ENCODE assay signal across 22 mouse cellular contexts in genomic region chr14:78702048-78702447, GRCm38 (mm10). TPM values are rescaled to one million over a fixed set of nuclear protein-coding genes. Genes with fewer than 3 reads are reported as not detected.
A peak's percentile ranks its signal among the peaks of the same experiment; 100 is the strongest.
DNase-seq lines count a peak whose midpoint lies in the region; ATAC-seq and TF ChIP-seq lines count a peak whose summit lies in the region.
"Had no signal": no experiment of that assay in that cellular context is flagged by ENCODE, and none has a peak within 500 bp of the region (broad histone marks: within the 10 kb centered on the region; RNA-seq: fewer than 3 reads in every experiment).

No protein-coding gene starts in this region.

- no peak for DNase-seq in intestine, embryonic 14.5 days (ENCODE audit: low spot score)
- no peak for DNase-seq in lung, adult 2 months
- DNase-seq in brain, adult 2 months (ENCODE audit: low read depth, low spot score): peak; percentile 43
- peak; percentile 55 for DNase-seq in brain, embryonic 14.5 days (ENCODE audit: low read depth)
- DNase-seq in heart, postnatal 36 days: no peak
- DNase-seq: adrenal gland, adult 2 months; adrenal gland, postnatal 25 days; cerebellum, adult 11 months; cerebellum, adult 8-10 months; cerebellum, postnatal 14 days; embryo, embryonic 11 days; gastrocnemius, postnatal 10 days; heart, adult 18-20 months; heart, postnatal 10 days had no signal

- no peak for TF ChIP-seq POLR2A in lung, adult 2 months (IDR thresholded peaks at IDR 0.05; ENCODE audit: borderline replicate concordance, extremely low read depth, low read depth, low read length)
- TF ChIP-seq POLR2A in brain, embryonic 14.5 days (IDR thresholded peaks at IDR 0.05; ENCODE audit: borderline replicate concordance, extremely low read depth, insufficient read depth, insufficient read length, poor library complexity, severe bottlenecking): no peak

- intact Hi-C loops in heart, postnatal 36 days (cut with DNase I): no loop called here

- ATAC-seq in intestine, embryonic 14.5 days (replicated peaks; ENCODE audit: low FRiP score, low TSS enrichment, low read depth): no peak
- ATAC-seq in intestine, embryonic 15.5 days: no peak
- peak; percentile 65; the same call in 1 of the 2 replicates for ATAC-seq in lung, embryonic 15.5 days (ENCODE audit: borderline replicate concordance, extremely low read depth, low FRiP score, low TSS enrichment)
- ATAC-seq: hindbrain, postnatal 0 days had no signal

- H3K27ac ChIP-seq in intestine, embryonic 14.5 days (ENCODE audit: low read depth): peak overlapping the region; percentile 47; the same call in 1 of the 2 replicates
- no peak overlapping the region for H3K27ac ChIP-seq in intestine, embryonic 15.5 days
- peak overlapping the region; percentile 76 for H3K27ac ChIP-seq in lung, embryonic 15.5 days
- H3K27ac ChIP-seq: embryonic facial prominence, embryonic 15.5 days; forebrain, embryonic 10.5 days; heart, embryonic 10.5 days; hindbrain, embryonic 13.5 days; hindbrain, postnatal 0 days had no signal

- TF ChIP-seq CTCF in lung, adult 2 months (IDR thresholded peaks at IDR 0.05; ENCODE audit: insufficient read depth, low read length): no peak
- TF ChIP-seq CTCF in brain, embryonic 14.5 days (IDR thresholded peaks at IDR 0.05; ENCODE audit: borderline replicate concordance, extremely low read depth, insufficient read depth, insufficient read length): no peak

- H3K36me3 ChIP-seq in intestine, embryonic 14.5 days (ENCODE audit: control insufficient read depth, insufficient read depth, low read length): no peaks in the 10 kb centered on the region
- H3K36me3 ChIP-seq in intestine, embryonic 15.5 days: no peaks in the 10 kb centered on the region
- no peaks in the 10 kb centered on the region for H3K36me3 ChIP-seq in lung, embryonic 15.5 days
- H3K36me3 ChIP-seq: embryonic facial prominence, embryonic 15.5 days; forebrain, embryonic 10.5 days; hindbrain, embryonic 13.5 days had no signal

- WGBS in intestine, embryonic 14.5 days: 43% methylated on average over 4 of the region's 4 CpGs
- 54% methylated on average over 4 of the region's 4 CpGs for WGBS in intestine, embryonic 15.5 days
- 38% methylated on average over 4 of the region's 4 CpGs for WGBS in lung, embryonic 15.5 days
- WGBS in lung, adult 2 months: 69% methylated on average over 4 of the region's 4 CpGs

- H3K27me3 ChIP-seq in intestine, embryonic 14.5 days (replicated peaks; ENCODE audit: control insufficient read depth, insufficient read depth, low read length): no peaks in the 10 kb centered on the region
- no peaks in the 10 kb centered on the region for H3K27me3 ChIP-seq in intestine, embryonic 15.5 days (replicated peaks)
- no peaks in the 10 kb centered on the region for H3K27me3 ChIP-seq in lung, embryonic 15.5 days
- H3K27me3 ChIP-seq: embryonic facial prominence, embryonic 15.5 days; hindbrain, embryonic 13.5 days had no signal

- no peak overlapping the region for H3K4me3 ChIP-seq in intestine, embryonic 14.5 days (ENCODE audit: low read depth, low read length)
- no peak overlapping the region for H3K4me3 ChIP-seq in intestine, embryonic 15.5 days (replicated peaks)
- no peak overlapping the region for H3K4me3 ChIP-seq in lung, embryonic 15.5 days
- no peak overlapping the region for H3K4me3 ChIP-seq in lung, adult 2 months (replicated peaks; ENCODE audit: extremely low read depth, low read depth, low read length)
- H3K4me3 ChIP-seq: embryonic facial prominence, embryonic 15.5 days; erythroblast, embryonic 14.5 days; forebrain, embryonic 10.5 days; heart, embryonic 10.5 days; hindbrain, embryonic 13.5 days had no signal

- H3K4me1 ChIP-seq in intestine, embryonic 14.5 days (replicated peaks; ENCODE audit: control insufficient read depth, insufficient read depth, low read length): peaks cover 18% of the 10 kb centered on the region
- peaks cover 10% of the 10 kb centered on the region; the same call in 1 of the 2 replicates for H3K4me1 ChIP-seq in intestine, embryonic 15.5 days (replicated peaks)
- peaks cover 25% of the 10 kb centered on the region for H3K4me1 ChIP-seq in lung, embryonic 15.5 days
- peaks cover 18% of the 10 kb centered on the region for H3K4me1 ChIP-seq in lung, adult 2 months (ENCODE audit: control insufficient read depth, insufficient read depth, low read length)
- H3K4me1 ChIP-seq: heart, embryonic 10.5 days had no signal

- no peaks in the 10 kb centered on the region for H3K9me3 ChIP-seq in intestine, embryonic 14.5 days (ENCODE audit: control insufficient read depth, low read length)
- no peaks in the 10 kb centered on the region for H3K9me3 ChIP-seq in intestine, embryonic 15.5 days
- no peaks in the 10 kb centered on the region for H3K9me3 ChIP-seq in lung, embryonic 15.5 days
- H3K9me3 ChIP-seq: embryonic facial prominence, embryonic 15.5 days; heart, embryonic 10.5 days; hindbrain, embryonic 13.5 days had no signal

- no peak overlapping the region for H3K4me2 ChIP-seq in intestine, embryonic 14.5 days (ENCODE audit: low read length)
- no peak overlapping the region for H3K4me2 ChIP-seq in intestine, embryonic 15.5 days (replicated peaks)
- H3K4me2 ChIP-seq in lung, embryonic 15.5 days: no peak overlapping the region
- H3K4me2 ChIP-seq: embryonic facial prominence, embryonic 15.5 days; hindbrain, embryonic 13.5 days had no signal

- no peak overlapping the region for H3K9ac ChIP-seq in intestine, embryonic 14.5 days (ENCODE audit: low read length)
- no peak overlapping the region for H3K9ac ChIP-seq in intestine, embryonic 15.5 days
- no peak overlapping the region for H3K9ac ChIP-seq in lung, embryonic 15.5 days
- H3K9ac ChIP-seq: embryonic facial prominence, embryonic 15.5 days; hindbrain, embryonic 13.5 days had no signal

RNA-seq across cellular contexts. Expression of gene Dgkh, which starts 30.5 kb away (rescaled TPM):
- polyA plus RNA-seq in intestine, embryonic 14.5 days (2014; fragmentation: Nextera tagmentation; extraction: Ambion mirVana): 2.0 and 2.1 TPM in 2 replicates
- 0.85 and 1.2 TPM in 2 replicates for polyA plus RNA-seq in intestine, embryonic 15.5 days (2015; fragmentation: Nextera tagmentation; extraction: Ambion mirVana)
- 2.2 and 2.3 TPM in 2 replicates for polyA plus RNA-seq in lung, embryonic 15.5 days (2015; fragmentation: Nextera tagmentation; extraction: Ambion mirVana)
- polyA plus RNA-seq in lung, adult 2 months (2012; rRNA removed): 3.7 and 6.2 TPM in 2 replicates
- polyA plus RNA-seq in brain, embryonic 14.5 days (2012; rRNA removed): 3.8 and 4.9 TPM in 2 replicates
- total RNA-seq in heart, postnatal 36 days (2021): 1 to 10 TPM; 6.7 to 7.0 TPM
- polyA plus RNA-seq: erythroblast, embryonic 14.5 days had no signal

Comparison
In these comparisons a context has a peak if more than half of its experiments do, and no peak if none do; other contexts are left out.
1. DNase-seq: peak in brain, adult 2 months (single experiment) and brain, embryonic 14.5 days (single experiment); none in intestine, embryonic 14.5 days (single experiment), lung, adult 2 months (single experiment) and heart, postnatal 36 days (0 of 2).